Mouse (Mus musculus): ENCODE measurements around the gene Phlda2.
A peak's percentile ranks its signal among the peaks of the same experiment; 100 is the strongest.

GRCm38 (mm10) chr7:143460874-143461273 is 42.1 kb downstream of the Phlda2 start, which contains the start of gene Cdkn1c:
- TF ChIP-seq POLR2A (IDR thresholded peaks at IDR 0.05; ENCODE audit: extremely low read depth, insufficient read depth, low read length) (0 out of 2 replicates have a peak, but pooled peaks have one; percentile 28), CTCF (IDR thresholded peaks at IDR 0.05; ENCODE audit: extremely low read depth, insufficient read depth, low read length) (no peak)

Data from cortical plate, adult 2 months (tissue).